Mouse (Mus musculus): ENCODE results near the gene Ttc28. TPM values are rescaled to one million over a fixed set of nuclear protein-coding genes. Genes with fewer than 3 reads are reported as not detected.

Gene Ttc28
- total and polyA plus RNA-seq, 3 experiments = 1.1 to 1.8 TPM; not detected in 1

- Histone ChIP-seq H3K9me3 (replicated peaks; ENCODE audit: insufficient read depth, low read length) (no peaks in the 10 kb centered on the region), H3K36me3 (ENCODE audit: control insufficient read depth in 1 of 2, insufficient read depth in 2 of 2, low read length in 2 of 2) (no peaks in the 10 kb centered on the region), H3K4me3 (ENCODE audit: control insufficient read depth in 1 of 2, insufficient read depth in 1 of 2, low read depth in 2 of 2, low read length in 2 of 2) (no peak overlapping the region), H3K9ac (ENCODE audit: control insufficient read depth, low read depth, low read length, poor library complexity, severe bottlenecking) (no peak overlapping the region), H3K27me3 (ENCODE audit: control insufficient read depth in 1 of 2, insufficient read depth in 2 of 2, low read length in 2 of 2) (no peaks in the 10 kb centered on the region), H3K27ac (ENCODE audit: control insufficient read depth, low read depth, low read length) (no peak overlapping the region), H3K79me2 (ENCODE audit: control insufficient read depth, insufficient read depth, low read length, poor library complexity) (no peaks in the 10 kb centered on the region), H3K4me1 (ENCODE audit: control insufficient read depth in 1 of 2, insufficient read depth in 2 of 2, low read length in 2 of 2) (no peaks in the 10 kb centered on the region)
- DNase-seq (ENCODE audit: low read depth, low spot score) = no peak
- no peak for TF ChIP-seq POLR2AphosphoS5 (IDR thresholded peaks at IDR 0.05; ENCODE audit: borderline replicate concordance, low read depth, low read length)
- no peak for TF ChIP-seq ETS1 (IDR thresholded peaks at IDR 0.05; ENCODE audit: low read depth, low read length)
- TF ChIP-seq MYC (IDR thresholded peaks at IDR 0.05; ENCODE audit: low read depth, low read length) = no peak
Observed at GRCm38 (mm10) chr5:111063991-111064390, 184.4 kb downstream of the Ttc28 start.

DNA sequence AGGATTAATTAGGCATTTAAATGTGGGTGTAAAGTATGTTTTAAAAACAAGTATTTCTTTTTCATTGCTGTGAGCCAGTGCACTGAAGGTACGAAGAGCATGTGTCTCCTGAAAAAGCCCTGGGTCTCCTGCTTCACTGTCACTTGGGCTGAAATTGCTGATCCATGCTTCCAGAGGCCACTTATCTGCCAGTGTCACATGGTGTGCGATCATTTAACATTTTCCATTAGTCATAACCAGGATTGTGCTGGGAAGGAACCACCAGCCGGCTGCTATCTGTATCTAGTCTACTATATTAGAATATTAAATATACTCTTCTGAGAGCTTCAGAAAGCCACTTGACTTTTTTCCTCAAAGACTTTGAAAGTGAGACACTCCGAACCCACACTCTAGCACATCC is 186.2 kb downstream of the Ttc28 start:
- H3K36me3 ChIP-seq (ENCODE audit: control insufficient read depth in 1 of 2, insufficient read depth in 2 of 2, low read length in 2 of 2) = no peaks in the 10 kb centered on the region
- no peak overlapping the region for H3K27ac ChIP-seq (ENCODE audit: control insufficient read depth, low read depth, low read length)
- no peaks in the 10 kb centered on the region for H3K4me1 ChIP-seq (ENCODE audit: control insufficient read depth in 1 of 2, insufficient read depth in 2 of 2, low read length in 2 of 2)
- H3K9ac ChIP-seq (ENCODE audit: control insufficient read depth, low read depth, low read length, poor library complexity, severe bottlenecking) = no peak overlapping the region
- H3K27me3 ChIP-seq (ENCODE audit: control insufficient read depth in 1 of 2, insufficient read depth in 2 of 2, low read length in 2 of 2) = no peaks in the 10 kb centered on the region
- TF ChIP-seq GABPA (IDR thresholded peaks at IDR 0.05; ENCODE audit: low read depth, low read length) (no peak), MYB (IDR thresholded peaks at IDR 0.05; ENCODE audit: low read depth, low read length) (no peak), ZMIZ1 (IDR thresholded peaks at IDR 0.05; ENCODE audit: low read depth, low read length) (no peak), JUND (IDR thresholded peaks at IDR 0.05; ENCODE audit: low read depth, low read length) (no peak), SMC3 (IDR thresholded peaks at IDR 0.05; ENCODE audit: low read depth, low read length) (no peak), RCOR1 (IDR thresholded peaks at IDR 0.05; ENCODE audit: low read depth, low read length) (no peak), ETS1 (IDR thresholded peaks at IDR 0.05; ENCODE audit: low read depth, low read length) (no peak), CHD2 (IDR thresholded peaks at IDR 0.05; ENCODE audit: low read length) (no peak), TBP (IDR thresholded peaks at IDR 0.05; ENCODE audit: low read depth, low read length) (no peak), KAT2A (conservative IDR thresholded peaks at IDR 0.05; ENCODE audit: low read depth, low read length) (no peak), CTCF (IDR thresholded peaks at IDR 0.05 in 2 of 3, conservative IDR thresholded peaks at IDR 0.05 in 1 of 3; ENCODE audit: control insufficient read depth in 1 of 3, insufficient read depth in 1 of 3, low read depth in 2 of 3, low read length in 3 of 3, poor library complexity in 1 of 3, severe bottlenecking in 1 of 3) (no peak), GATA1 (IDR thresholded peaks at IDR 0.05; ENCODE audit: low read depth, low read length) (no peak), POLR2AphosphoS2 (IDR thresholded peaks at IDR 0.05; ENCODE audit: low read length) (no peak)
- H3K79me2 ChIP-seq (ENCODE audit: control insufficient read depth, insufficient read depth, low read length, poor library complexity) = no peaks in the 10 kb centered on the region
- DNase-seq (ENCODE audit: low read depth, low spot score) = no peak
- H3K9me3 ChIP-seq (replicated peaks; ENCODE audit: insufficient read depth, low read length) = no peaks in the 10 kb centered on the region
- H3K4me3 ChIP-seq (ENCODE audit: control insufficient read depth in 1 of 2, insufficient read depth in 1 of 2, low read depth in 2 of 2, low read length in 2 of 2) = no peak overlapping the region

DNA sequence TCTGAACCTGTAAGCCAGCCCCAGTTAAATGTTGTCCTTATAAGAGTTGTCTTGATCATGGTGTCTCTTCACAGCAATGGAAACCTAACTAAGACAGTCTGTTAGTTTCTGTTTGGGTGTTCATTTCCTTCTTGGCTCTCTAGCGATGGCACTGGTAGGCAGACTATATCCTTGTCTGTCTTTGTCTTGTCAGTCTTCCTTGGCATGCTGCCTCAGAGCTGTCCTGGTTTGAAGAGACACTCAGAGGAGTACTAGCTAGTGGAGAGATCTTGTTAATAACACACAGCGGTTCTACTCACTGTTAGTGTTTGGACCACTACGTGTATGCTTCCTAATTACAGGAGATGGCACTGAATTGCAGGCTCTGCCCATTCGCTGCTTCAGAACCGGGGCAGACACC is 189.9 kb downstream of the Ttc28 start:
- Histone ChIP-seq H3K27ac (ENCODE audit: control insufficient read depth, low read depth, low read length) (no peak overlapping the region), H3K4me1 (ENCODE audit: control insufficient read depth in 1 of 2, insufficient read depth in 2 of 2, low read length in 2 of 2) (no peaks in the 10 kb centered on the region), H3K27me3 (ENCODE audit: control insufficient read depth in 1 of 2, insufficient read depth in 2 of 2, low read length in 2 of 2) (no peaks in the 10 kb centered on the region), H3K9ac (ENCODE audit: control insufficient read depth, low read depth, low read length, poor library complexity, severe bottlenecking) (no peak overlapping the region), H3K4me3 (ENCODE audit: control insufficient read depth in 1 of 2, insufficient read depth in 1 of 2, low read depth in 2 of 2, low read length in 2 of 2) (no peak overlapping the region), H3K79me2 (ENCODE audit: control insufficient read depth, insufficient read depth, low read length, poor library complexity) (no peaks in the 10 kb centered on the region), H3K36me3 (ENCODE audit: control insufficient read depth in 1 of 2, insufficient read depth in 2 of 2, low read length in 2 of 2) (no peaks in the 10 kb centered on the region), H3K9me3 (replicated peaks; ENCODE audit: insufficient read depth, low read length) (no peaks in the 10 kb centered on the region)
- DNase-seq (ENCODE audit: low read depth, low spot score) = no peak
- TF ChIP-seq HCFC1 (IDR thresholded peaks at IDR 0.05; ENCODE audit: low read depth, low read length) = no peak
- TF ChIP-seq E2F4 (IDR thresholded peaks at IDR 0.05; ENCODE audit: borderline replicate concordance, low read depth, low read length) = no peak
- TF ChIP-seq ZMIZ1 (IDR thresholded peaks at IDR 0.05; ENCODE audit: low read depth, low read length) = no peak
- TF ChIP-seq ETS1 (IDR thresholded peaks at IDR 0.05; ENCODE audit: low read depth, low read length) = no peak
- TF ChIP-seq TBP (IDR thresholded peaks at IDR 0.05; ENCODE audit: low read depth, low read length) = no peak
- TF ChIP-seq MAZ (IDR thresholded peaks at IDR 0.05; ENCODE audit: low read depth, low read length) = no peak
- no peak for TF ChIP-seq EP300 (IDR thresholded peaks at IDR 0.05; ENCODE audit: low read depth in 1 of 2, low read length in 2 of 2)
- TF ChIP-seq ZNF384 (IDR thresholded peaks at IDR 0.05; ENCODE audit: low read depth, low read length) = no peak
- TF ChIP-seq GATA1 (IDR thresholded peaks at IDR 0.05; ENCODE audit: low read depth, low read length) = no peak
- TF ChIP-seq RCOR1 (IDR thresholded peaks at IDR 0.05; ENCODE audit: low read depth, low read length) = no peak
- TF ChIP-seq RAD21 (IDR thresholded peaks at IDR 0.05; ENCODE audit: low read depth, low read length) = no peak
- no peak for TF ChIP-seq ELF1 (IDR thresholded peaks at IDR 0.05; ENCODE audit: low read depth, low read length)
- TF ChIP-seq JUND (IDR thresholded peaks at IDR 0.05; ENCODE audit: low read depth, low read length) = no peak

Data from MEL (cell line).